ENCODE assay signal across 9 mouse cellular contexts in the genomic region with DNA sequence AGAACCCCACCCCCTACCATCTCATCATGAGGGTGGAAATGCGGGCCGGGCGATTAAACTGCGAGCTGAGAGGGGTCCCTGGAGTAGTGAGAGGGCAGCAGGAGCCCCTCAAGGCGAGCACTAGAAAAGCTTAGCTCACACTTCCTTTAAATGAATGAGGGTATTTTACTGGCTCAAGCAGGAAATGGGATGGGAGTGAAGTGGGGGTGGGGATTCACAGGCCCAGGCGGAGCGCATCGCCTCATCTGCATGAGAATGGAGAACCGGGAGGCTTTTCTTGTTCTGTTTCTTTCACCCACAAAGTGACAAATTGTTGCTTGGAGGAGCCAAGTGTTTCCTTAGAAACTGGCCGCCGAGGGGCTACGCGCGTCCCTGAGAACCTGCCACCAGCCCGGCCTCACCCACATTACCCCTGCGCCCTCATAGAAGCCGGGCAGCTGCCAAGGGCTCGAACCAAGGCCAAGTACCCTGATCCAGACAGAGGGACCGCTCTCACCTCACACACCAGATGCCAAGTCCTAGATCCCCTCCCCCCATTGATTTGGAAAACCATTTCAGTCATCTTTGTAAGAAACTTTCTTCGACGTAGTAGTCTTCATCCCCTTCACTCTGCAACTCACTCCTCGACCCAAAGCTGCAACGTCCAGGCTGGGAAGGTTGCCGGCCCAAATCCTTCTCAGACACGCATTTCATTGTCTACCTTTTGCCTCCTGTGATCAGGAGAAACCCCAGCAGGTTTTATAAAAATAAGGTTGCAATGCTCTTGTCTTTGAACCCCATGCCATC. TPM values are rescaled to one million over a fixed set of nuclear protein-coding genes. Genes with fewer than 3 reads are reported as not detected.
A peak's percentile ranks its signal among the peaks of the same experiment; 100 is the strongest.
DNase-seq lines count a peak whose midpoint lies in the region; ATAC-seq lines count a peak whose summit lies in the region.
"Had no signal": no experiment of that assay in that cellular context is flagged by ENCODE, and none has a peak within 500 bp of the region (broad histone marks: within the 10 kb centered on the region; RNA-seq: fewer than 3 reads in every experiment).

No protein-coding gene starts in this region.

- ATAC-seq in hindbrain, embryonic 13.5 days (ENCODE audit: low FRiP score): peak; percentile 78
- peak; percentile 82 for ATAC-seq in neural tube, embryonic 11.5 days (ENCODE audit: insufficient read depth, low FRiP score, low TSS enrichment)

- peaks cover 43% of the 10 kb centered on the region for H3K4me1 ChIP-seq in hindbrain, embryonic 13.5 days (replicated peaks)
- peaks cover 11% of the 10 kb centered on the region for H3K4me1 ChIP-seq in neural tube, embryonic 11.5 days (ENCODE audit: control insufficient read depth, insufficient read depth, low read length)

- peak overlapping the region; percentile 63 for H3K4me2 ChIP-seq in hindbrain, embryonic 13.5 days
- peak overlapping the region; percentile 45 for H3K4me2 ChIP-seq in neural tube, embryonic 11.5 days (ENCODE audit: low read depth)

- H3K36me3 ChIP-seq in hindbrain, embryonic 13.5 days: no peaks in the 10 kb centered on the region
- no peaks in the 10 kb centered on the region for H3K36me3 ChIP-seq in neural tube, embryonic 11.5 days (ENCODE audit: control insufficient read depth, insufficient read depth, low read length)

- DNase-seq in R1 (ENCODE audit: low read depth, low spot score): peak; percentile 97
- peak; percentile 72 for DNase-seq in embryo, embryonic 11 days
- peak; percentile 74 for DNase-seq in neural tube, embryonic 11.5 days (ENCODE audit: low spot score)
- no peak for DNase-seq in ovary, adult 18-20 months (ENCODE audit: low spot score)
- DNase-seq in yolk sac, embryonic 10.5 days (ENCODE audit: low spot score): no peak
- DNase-seq in spleen, adult 12 weeks (ENCODE audit: low spot score): no peak
- DNase-seq: thymus, adult 2 months had no signal

- H3K27ac ChIP-seq in hindbrain, embryonic 13.5 days: peak overlapping the region; percentile 75
- no peak overlapping the region for H3K27ac ChIP-seq in neural tube, embryonic 11.5 days (ENCODE audit: low read depth, low read length)

- peak overlapping the region; percentile 66 for H3K9ac ChIP-seq in hindbrain, embryonic 13.5 days
- no peak overlapping the region for H3K9ac ChIP-seq in neural tube, embryonic 11.5 days (ENCODE audit: low read length)

- no peaks in the 10 kb centered on the region for H3K9me3 ChIP-seq in hindbrain, embryonic 13.5 days
- no peaks in the 10 kb centered on the region for H3K9me3 ChIP-seq in neural tube, embryonic 11.5 days (ENCODE audit: control insufficient read depth, low read length)

- under 1% methylated on average over 25 of the region's 25 CpGs for WGBS in hindbrain, embryonic 13.5 days
- WGBS in neural tube, embryonic 11.5 days: 1% methylated on average over 25 of the region's 25 CpGs

- peaks cover 54% of the 10 kb centered on the region for H3K27me3 ChIP-seq in hindbrain, embryonic 13.5 days
- H3K27me3 ChIP-seq in neural tube, embryonic 11.5 days (ENCODE audit: control insufficient read depth, insufficient read depth, low read length): peaks cover 53% of the 10 kb centered on the region

- H3K4me3 ChIP-seq in hindbrain, embryonic 13.5 days: peak overlapping the region; percentile 40
- peak overlapping the region; percentile 20 for H3K4me3 ChIP-seq in neural tube, embryonic 11.5 days (ENCODE audit: low read depth, low read length)
- H3K4me3 ChIP-seq: erythroblast, embryonic 14.5 days had no signal

RNA-seq across cellular contexts. Expression of gene Nxph1, which starts 8.7 kb away (rescaled TPM):
- polyA plus RNA-seq in hindbrain, embryonic 13.5 days (2015; fragmentation: Nextera tagmentation; extraction: Ambion mirVana): 73.9 and 83.4 TPM in 2 replicates
- 9.4 and 9.7 TPM in 2 replicates for polyA plus RNA-seq in neural tube, embryonic 11.5 days (2014; fragmentation: Nextera tagmentation; extraction: Ambion mirVana)
- polyA plus RNA-seq: erythroblast, embryonic 14.5 days had no signal

Comparison
In these comparisons a context has a peak if more than half of its experiments do, and no peak if none do; other contexts are left out.
1. DNase-seq: peak in R1 (single experiment), embryo, embryonic 11 days (single experiment) and neural tube, embryonic 11.5 days (single experiment); none in ovary, adult 18-20 months (single experiment), yolk sac, embryonic 10.5 days (single experiment) and spleen, adult 12 weeks (single experiment).